Mouse (Mus musculus) spleen, adult 12 weeks (tissue): ENCODE data around the gene Arhgap10.
A peak's percentile ranks its signal among the peaks of the same experiment; 100 is the strongest.

Experiments used
- DNase-seq: peaks from one replicate; pipeline ENCODE4 v3.0.0; 2022; ENCODE audit warnings: low spot score

Arhgap10 gene

GRCm38 (mm10) chr8:77442452-77442851 lies 75.3 kb downstream of the Arhgap10 start:
- DNase-seq: no peak

- DNase-seq: no peak
Measured at GRCm38 (mm10) chr8:77440913-77441312, 76.8 kb downstream of the Arhgap10 start.

GRCm38 (mm10) chr8:77440324-77440880 lies 77.4 kb downstream of the Arhgap10 start:
- no peak for DNase-seq

GRCm38 (mm10) chr8:77439670-77440069 lies 78.1 kb downstream of the Arhgap10 start:
- DNase-seq: no peak

GRCm38 (mm10) chr8:77437807-77438493 lies 79.8 kb downstream of the Arhgap10 start:
- no peak for DNase-seq

- DNase-seq: no peak
Measured at GRCm38 (mm10) chr8:77436013-77436990, 81.5 kb downstream of the Arhgap10 start.

GRCm38 (mm10) chr8:77433221-77433620 lies 84.5 kb downstream of the Arhgap10 start:
- no peak for DNase-seq

- no peak for DNase-seq
Measured at GRCm38 (mm10) chr8:77432726-77433125, 85.0 kb downstream of the Arhgap10 start.

- no peak for DNase-seq
Measured at GRCm38 (mm10) chr8:77428420-77428819, 89.3 kb downstream of the Arhgap10 start.

GRCm38 (mm10) chr8:77428015-77428414 lies 89.7 kb downstream of the Arhgap10 start:
- DNase-seq: no peak

GRCm38 (mm10) chr8:77427438-77427837 lies 90.3 kb downstream of the Arhgap10 start:
- DNase-seq: no peak

GRCm38 (mm10) chr8:77423850-77424249 lies 93.9 kb downstream of the Arhgap10 start:
- no peak for DNase-seq

GRCm38 (mm10) chr8:77422632-77423252 lies 95.0 kb downstream of the Arhgap10 start:
- DNase-seq: peak; percentile 17

- no peak for DNase-seq
Measured at GRCm38 (mm10) chr8:77421596-77421995, 96.2 kb downstream of the Arhgap10 start.

GRCm38 (mm10) chr8:77419731-77420130 lies 98.0 kb downstream of the Arhgap10 start:
- no peak for DNase-seq

- DNase-seq: no peak
Measured at GRCm38 (mm10) chr8:77416738-77417137, 101.0 kb downstream of the Arhgap10 start.

- DNase-seq: no peak
Measured at GRCm38 (mm10) chr8:77416034-77416433, 101.7 kb downstream of the Arhgap10 start.

- no peak for DNase-seq
Measured at GRCm38 (mm10) chr8:77411262-77411661, 106.5 kb downstream of the Arhgap10 start.

GRCm38 (mm10) chr8:77410394-77410793 lies 107.4 kb downstream of the Arhgap10 start:
- DNase-seq: no peak

- DNase-seq: no peak
Measured at GRCm38 (mm10) chr8:77408527-77409215, 109.1 kb downstream of the Arhgap10 start.

- DNase-seq: no peak
Measured at GRCm38 (mm10) chr8:77406846-77407245, 110.9 kb downstream of the Arhgap10 start.

GRCm38 (mm10) chr8:77406444-77406843 lies 111.3 kb downstream of the Arhgap10 start:
- DNase-seq: no peak
